Mouse (Mus musculus) kidney, adult 2 months (tissue): ENCODE results near the gene Chad.

Experiments used
- CTCF ChIP-seq: fragments of 200-500 bp; conservative IDR thresholded peaks from 2 replicates; pipeline ENCODE4 v1.5.1; 2011; ENCODE audit warnings: low read depth, mild to moderate bottlenecking, control low read depth, low read length, moderate library complexity, mixed read lengths; ENCODE audit not compliant: insufficient read depth, insufficient read length
- POLR2A ChIP-seq: fragments of 200-500 bp; IDR thresholded peaks from one replicate; pipeline ENCODE4 v1.6.1; 2011; ENCODE audit warnings: low read depth, low read length, control low read depth

GRCm38 (mm10) chr11:94558226-94558625 is 6.6 kb upstream of the Chad start:
- TF ChIP-seq CTCF (no peak), POLR2A (no peak)
